Mouse (Mus musculus) limb, embryonic 10.5 days (tissue): ENCODE results near the gene Klk1b11. TPM values are rescaled to one million over a fixed set of nuclear protein-coding genes. Genes with fewer than 3 reads are reported as not detected.

Experiments
- polyA plus RNA-seq: library from polyadenylated mRNA; unstranded; fragments of >200 nt; fragmentation: Nextera tagmentation; extraction: Ambion mirVana; gene quantifications from 2 replicates; pipeline ENCODE4 v1.2.1, GENCODE M21; 2016

Gene Klk1b11
- polyA plus RNA-seq, 1 experiment from 2014 or later: not detected

Other genes starting within 250 kb of the Klk1b11 start
- gene Klk12, start 227.0 kb upstream of the Klk1b11 start, polyA plus RNA-seq: not detected in 2 replicates
- gene Klk11, start 221.3 kb upstream of the Klk1b11 start, polyA plus RNA-seq: 0.13 and 0.33 TPM in 2 replicates
- gene Klk10, start 214.8 kb upstream of the Klk1b11 start, polyA plus RNA-seq: 0.20 and 0.25 TPM in 2 replicates
- gene Klk9, start 204.0 kb upstream of the Klk1b11 start, polyA plus RNA-seq: 0.09 TPM in 1 of 2 replicates, not detected in the other
- 13.7 and 16.4 TPM in 2 replicates for gene Klk8, start 198.3 kb upstream of the Klk1b11 start, polyA plus RNA-seq
- gene Klk7, start 184.6 kb upstream of the Klk1b11 start, polyA plus RNA-seq: not detected in 2 replicates
- not detected in 2 replicates for gene Klk6, start 171.4 kb upstream of the Klk1b11 start, polyA plus RNA-seq
- gene Klk5, start 153.9 kb upstream of the Klk1b11 start, polyA plus RNA-seq: not detected in 2 replicates
- gene Klk4, start 114.7 kb upstream of the Klk1b11 start, polyA plus RNA-seq: not detected in 2 replicates
- gene Klk15, start 62.1 kb upstream of the Klk1b11 start, polyA plus RNA-seq: 0.18 TPM in 1 of 2 replicates, not detected in the other
- gene Klk1b8, start 45.2 kb upstream of the Klk1b11 start, polyA plus RNA-seq: not detected in 2 replicates
- gene Klk1b1, start 29.1 kb upstream of the Klk1b11 start, polyA plus RNA-seq: not detected in 2 replicates
- not detected in 2 replicates for gene Klk1b9, start 19.8 kb upstream of the Klk1b11 start, polyA plus RNA-seq
- gene Klk1b26, start 16.3 kb downstream of the Klk1b11 start, polyA plus RNA-seq: not detected in 2 replicates
- not detected in 2 replicates for gene Klk1b27, start 56.4 kb downstream of the Klk1b11 start, polyA plus RNA-seq
- gene Klk1b21, start 106.5 kb downstream of the Klk1b11 start, polyA plus RNA-seq: not detected in 2 replicates
- not detected in 2 replicates for gene Klk1b22, start 116.8 kb downstream of the Klk1b11 start, polyA plus RNA-seq
- not detected in 2 replicates for gene Klk1b16, start 140.9 kb downstream of the Klk1b11 start, polyA plus RNA-seq
- gene Klk1b24, start 192.4 kb downstream of the Klk1b11 start, polyA plus RNA-seq: not detected in 2 replicates
- not detected in 2 replicates for gene Klk1b3, start 202.3 kb downstream of the Klk1b11 start, polyA plus RNA-seq
- gene Klk1b4, start 211.6 kb downstream of the Klk1b11 start, polyA plus RNA-seq: not detected in 2 replicates
- gene Klk1b5, start 220.1 kb downstream of the Klk1b11 start, polyA plus RNA-seq: not detected in 2 replicates
- not detected in 2 replicates for gene Klk1, start 229.5 kb downstream of the Klk1b11 start, polyA plus RNA-seq
- not detected in 2 replicates for gene Gm36864, start 240.3 kb downstream of the Klk1b11 start, polyA plus RNA-seq